Mouse (Mus musculus): ENCODE results near the gene Apob. TPM values are rescaled to one million over a fixed set of nuclear protein-coding genes. Genes with fewer than 3 reads are reported as not detected.
A peak's percentile ranks its signal among the peaks of the same experiment; 100 is the strongest.

Apob gene
- not detected for total RNA-seq (2021)
- long read RNA-seq, experiment 1: 0 reads
- long read RNA-seq, experiment 2: 0 reads

- intact Hi-C loops (cut with DNase I): loop anchor here (1.0 to 2.0 kb wide), 2 partner anchors 71 to 107 kb away; no protein-coding TSS in a partner anchor
- no peak within 1 kb of the TSS for H3K27ac ChIP-seq
- TF ChIP-seq CTCF (IDR thresholded peaks at IDR 0.05): no peak
- DNase-seq (ENCODE audit: extremely low spot score in 1 of 2, low spot score in 2 of 2): peak in 1 of 2 experiments; percentile 9
- H3K4me3 ChIP-seq: peak within 1 kb of the TSS; percentile 31
Observed at GRCm38 (mm10) chr12:7977466-7978189, at the start of gene Apob. Gene Apob (plus strand): TSS chr12:7977648.

GRCm38 (mm10) chr12:7932405-7932920, 45.0 kb upstream of the Apob start:
- DNase-seq (ENCODE audit: extremely low spot score in 1 of 2, low spot score in 2 of 2): no peak
- intact Hi-C loops (cut with DNase I): no loop called here
- no peak overlapping the region for H3K4me3 ChIP-seq
- no peak overlapping the region for H3K27ac ChIP-seq
- TF ChIP-seq CTCF (IDR thresholded peaks at IDR 0.05): no peak

- Histone ChIP-seq H3K27ac (no peak overlapping the region), H3K4me3 (no peak overlapping the region)
- no peak for TF ChIP-seq CTCF (IDR thresholded peaks at IDR 0.05)
- DNase-seq (ENCODE audit: extremely low spot score in 1 of 2, low spot score in 2 of 2): no peak
- intact Hi-C loops (cut with DNase I): no loop called here
Observed at GRCm38 (mm10) chr12:7950098-7950745, 27.2 kb upstream of the Apob start.

- H3K27ac ChIP-seq: no peak overlapping the region
- TF ChIP-seq CTCF (IDR thresholded peaks at IDR 0.05): no peak
- intact Hi-C loops (cut with DNase I): no loop called here
- H3K4me3 ChIP-seq: no peak overlapping the region
- no peak for DNase-seq (ENCODE audit: extremely low spot score in 1 of 2, low spot score in 2 of 2)
Observed at GRCm38 (mm10) chr12:7958851-7959250, 18.6 kb upstream of the Apob start.

- Histone ChIP-seq H3K27ac (no peak overlapping the region), H3K4me3 (no peak overlapping the region)
- no peak for TF ChIP-seq CTCF (IDR thresholded peaks at IDR 0.05)
- no peak for DNase-seq (ENCODE audit: extremely low spot score in 1 of 2, low spot score in 2 of 2)
- intact Hi-C loops (cut with DNase I): no loop called here
Observed at GRCm38 (mm10) chr12:7959310-7959918, 18.0 kb upstream of the Apob start.

GRCm38 (mm10) chr12:7962314-7962927, 15.0 kb upstream of the Apob start:
- Histone ChIP-seq H3K27ac (no peak overlapping the region), H3K4me3 (no peak overlapping the region)
- no peak for TF ChIP-seq CTCF (IDR thresholded peaks at IDR 0.05)
- no peak for DNase-seq (ENCODE audit: extremely low spot score in 1 of 2, low spot score in 2 of 2)
- intact Hi-C loops (cut with DNase I): no loop called here

DNA sequence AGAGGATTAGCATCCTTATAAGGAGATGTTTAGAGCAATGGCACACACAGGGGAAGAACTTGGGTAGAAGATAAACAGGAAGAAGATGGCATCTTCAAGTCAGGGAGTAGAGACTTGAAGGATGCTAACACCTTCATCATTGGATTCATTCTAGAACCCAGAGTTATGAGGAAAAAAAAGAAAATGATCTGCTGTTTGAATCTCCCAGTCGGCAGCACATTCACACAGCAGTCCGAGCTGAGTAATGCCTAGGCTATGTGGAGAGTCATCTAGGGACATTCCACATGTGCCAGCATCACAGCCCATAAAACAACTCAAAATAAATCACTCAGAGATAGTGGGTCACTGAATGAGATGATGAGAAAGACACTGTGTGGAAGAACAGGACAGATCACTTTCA, 10.2 kb upstream of the Apob start:
- TF ChIP-seq CTCF (IDR thresholded peaks at IDR 0.05): no peak
- DNase-seq (ENCODE audit: extremely low spot score in 1 of 2, low spot score in 2 of 2): no peak
- Histone ChIP-seq H3K27ac (no peak overlapping the region), H3K4me3 (no peak overlapping the region)
- intact Hi-C loops (cut with DNase I): no loop called here

DNA sequence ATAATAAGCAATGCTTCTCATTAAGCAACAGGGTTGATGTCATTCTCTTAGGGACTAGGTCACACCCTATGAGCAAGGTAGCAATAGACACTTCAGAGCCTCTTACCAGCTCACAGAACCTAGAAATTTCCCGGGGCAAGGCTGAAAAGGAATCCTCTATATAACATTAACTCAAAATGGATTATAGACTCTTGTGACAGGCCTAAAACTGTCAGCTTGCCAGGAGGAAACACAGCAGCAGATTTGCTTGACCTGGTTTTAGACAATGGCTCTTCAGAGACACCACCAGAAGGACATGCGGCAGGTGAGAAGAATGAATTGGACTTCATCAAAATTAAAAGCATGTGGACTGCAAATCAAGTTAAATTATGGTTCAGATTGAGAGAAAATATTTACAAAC, 7.1 kb upstream of the Apob start:
- H3K4me3 ChIP-seq: no peak overlapping the region
- H3K27ac ChIP-seq: no peak overlapping the region
- no peak for DNase-seq (ENCODE audit: extremely low spot score in 1 of 2, low spot score in 2 of 2)
- intact Hi-C loops (cut with DNase I): no loop called here
- no peak for TF ChIP-seq CTCF (IDR thresholded peaks at IDR 0.05)

GRCm38 (mm10) chr12:7970817-7971216, 6.6 kb upstream of the Apob start:
- Histone ChIP-seq H3K4me3 (no peak overlapping the region), H3K27ac (no peak overlapping the region)
- TF ChIP-seq CTCF (IDR thresholded peaks at IDR 0.05): no peak
- intact Hi-C loops (cut with DNase I): no loop called here
- no peak for DNase-seq (ENCODE audit: extremely low spot score in 1 of 2, low spot score in 2 of 2)

DNA sequence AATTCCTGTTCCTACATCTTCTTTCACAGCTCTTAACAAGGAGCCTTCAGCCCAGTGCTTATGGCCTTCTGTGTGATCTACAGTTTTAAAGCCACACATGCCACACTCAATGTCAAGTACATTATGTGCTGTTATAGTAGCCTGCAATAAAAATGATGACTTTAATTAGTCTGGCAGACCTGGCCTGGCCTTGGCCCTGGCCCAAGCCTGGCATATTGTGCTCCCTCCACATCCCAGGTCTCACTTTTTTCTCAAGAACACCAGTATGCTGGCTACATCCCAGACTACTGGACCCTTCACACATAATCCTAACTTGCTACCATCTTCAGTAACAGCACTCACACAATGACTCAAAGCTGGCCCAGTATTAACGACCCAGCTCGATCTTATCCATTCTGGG, 5.7 kb upstream of the Apob start:
- intact Hi-C loops (cut with DNase I): no loop called here
- DNase-seq (ENCODE audit: extremely low spot score in 1 of 2, low spot score in 2 of 2): no peak
- H3K4me3 ChIP-seq: no peak overlapping the region
- no peak overlapping the region for H3K27ac ChIP-seq
- no peak for TF ChIP-seq CTCF (IDR thresholded peaks at IDR 0.05)

DNA sequence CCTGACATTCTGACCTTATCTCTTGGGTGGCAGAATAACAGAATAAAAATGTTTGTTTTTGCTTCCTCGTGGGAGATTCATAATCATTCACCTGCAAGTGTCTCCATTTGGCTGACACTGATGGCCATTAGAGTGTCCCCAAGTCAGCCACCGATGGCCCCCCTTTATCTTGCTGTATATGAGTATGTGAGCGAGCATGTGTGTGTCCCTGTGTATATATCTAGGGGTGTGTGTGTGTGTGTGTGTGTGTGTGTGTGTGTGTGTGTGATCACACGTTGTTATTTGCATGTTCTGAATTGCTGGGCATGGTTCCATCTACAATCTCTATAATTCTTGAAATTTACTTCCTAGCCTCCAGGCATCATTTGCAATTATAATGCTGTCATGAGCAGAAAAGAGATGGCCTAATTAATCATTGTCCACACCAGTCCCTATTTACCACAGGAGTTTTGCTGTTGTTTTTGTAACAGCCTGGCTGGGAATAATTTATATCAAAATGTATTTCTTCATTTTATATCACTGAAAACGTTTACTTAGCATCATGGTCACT, 3.6 kb upstream of the Apob start:
- no peak overlapping the region for H3K4me3 ChIP-seq
- H3K27ac ChIP-seq: no peak overlapping the region
- TF ChIP-seq CTCF (IDR thresholded peaks at IDR 0.05): no peak
- no peak for DNase-seq (ENCODE audit: extremely low spot score in 1 of 2, low spot score in 2 of 2)
- intact Hi-C loops (cut with DNase I): no loop called here
